Mouse (Mus musculus): ENCODE data around the gene 2610044O15Rik8. TPM values are rescaled to one million over a fixed set of nuclear protein-coding genes. Genes with fewer than 3 reads are reported as not detected.
"Not testable (repeated sequence)": the region's sequence is repeated elsewhere in the genome, so short reads cannot be mapped to it uniquely, and the experiment has no call there.

2610044O15Rik8 gene
- 10 to 100 TPM; 21.8 to 23.2 TPM for total RNA-seq (2021)
- long read RNA-seq, experiment 1, transcript 2610044O15Rik8-202 (4 exons, 2,337 nt) = major isoform, 10 of 21 reads
- long read RNA-seq, experiment 1, partial matches to known transcripts = 1 of 21 reads
- long read RNA-seq, experiment 1, other reads (novel, unspliced or antisense) = 8 of 21 reads
- long read RNA-seq, experiment 2, transcript 2610044O15Rik8-202 (4 exons, 2,337 nt) = major isoform, 11 of 22 reads
- long read RNA-seq, experiment 2, partial matches to known transcripts = 2 of 22 reads
- long read RNA-seq, experiment 2, other reads (novel, unspliced or antisense) = 9 of 22 reads

DNA sequence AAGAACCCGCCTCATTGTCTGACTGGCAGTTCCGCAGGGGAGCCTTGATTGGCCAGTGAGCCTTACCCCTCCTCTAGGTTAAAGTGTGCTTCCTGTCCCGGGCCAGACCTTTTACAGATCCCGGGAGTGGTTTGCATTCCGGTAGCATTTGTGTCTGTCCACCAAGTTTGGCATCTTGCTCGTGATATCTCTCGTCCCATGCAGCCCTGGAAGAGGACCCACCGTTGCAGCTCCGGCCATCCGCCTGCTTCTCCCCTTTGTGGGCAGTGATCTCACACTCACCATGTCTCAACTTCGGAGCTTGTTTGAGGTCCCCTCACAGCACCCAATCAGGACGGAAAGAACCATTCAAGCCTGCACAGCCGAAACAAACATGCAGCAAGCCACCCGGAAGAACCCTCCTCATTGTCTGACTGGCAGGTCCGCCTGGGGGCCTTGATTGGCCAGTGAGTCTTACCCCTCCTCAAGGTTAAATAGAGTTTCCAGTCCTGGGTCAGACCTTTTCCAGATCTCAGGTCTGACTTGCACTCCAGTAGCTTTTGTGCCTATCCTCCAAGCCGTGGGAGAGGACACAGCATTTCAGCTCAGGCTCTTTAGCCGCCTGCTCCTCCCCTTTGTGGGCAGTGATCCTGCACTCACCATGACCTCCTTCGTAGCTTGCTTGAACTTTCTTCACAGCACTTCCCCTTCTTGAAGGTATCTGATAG lies at the start of gene 2610044O15Rik8:
TSS of gene 2610044O15Rik8 (minus strand) at position 380 of the 707 bp plus-strand sequence.
- peak; percentile 80 to 83 for DNase-seq (ENCODE audit: extremely low spot score in 1 of 2, low spot score in 2 of 2)
- Histone ChIP-seq H3K27ac (peak within 1 kb of the TSS; percentile 76), H3K4me3 (peak within 1 kb of the TSS; percentile 66)
- intact Hi-C loops (cut with DNase I) = no loop called here
- TF ChIP-seq CTCF (IDR thresholded peaks at IDR 0.05) = no peak; the same call in 1 of the 2 replicates

- intact Hi-C loops (cut with DNase I) = no loop called here
- Histone ChIP-seq H3K27ac (no peak overlapping the region), H3K4me3 (no peak overlapping the region)
- no peak for DNase-seq (ENCODE audit: extremely low spot score in 1 of 2, low spot score in 2 of 2)
- no peak for TF ChIP-seq CTCF (IDR thresholded peaks at IDR 0.05)
Measured at GRCm38 (mm10) chr8:129265918-129266317, 31.7 kb upstream of the 2610044O15Rik8 start.

DNA sequence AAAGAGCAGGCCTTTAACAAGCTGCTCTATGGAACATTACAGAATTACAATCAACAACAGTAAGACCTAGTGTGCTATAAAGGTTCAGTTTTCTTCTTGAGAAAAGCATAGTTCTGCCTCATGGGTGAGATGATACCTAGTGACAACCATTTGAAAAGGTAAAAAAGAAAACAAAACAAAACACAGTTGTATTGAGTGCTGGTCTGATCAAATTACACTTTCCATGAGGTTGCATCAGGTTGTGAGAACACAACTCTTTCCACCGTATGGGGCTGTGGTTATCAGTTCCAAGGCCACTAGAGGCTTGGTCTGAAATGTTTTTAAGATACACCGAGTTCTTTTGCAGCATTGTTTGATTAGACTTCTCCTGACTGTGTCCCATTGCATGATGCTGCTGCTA lies 30.1 kb upstream of the 2610044O15Rik8 start:
- intact Hi-C loops (cut with DNase I) = no loop called here
- no peak overlapping the region for H3K4me3 ChIP-seq

DNA sequence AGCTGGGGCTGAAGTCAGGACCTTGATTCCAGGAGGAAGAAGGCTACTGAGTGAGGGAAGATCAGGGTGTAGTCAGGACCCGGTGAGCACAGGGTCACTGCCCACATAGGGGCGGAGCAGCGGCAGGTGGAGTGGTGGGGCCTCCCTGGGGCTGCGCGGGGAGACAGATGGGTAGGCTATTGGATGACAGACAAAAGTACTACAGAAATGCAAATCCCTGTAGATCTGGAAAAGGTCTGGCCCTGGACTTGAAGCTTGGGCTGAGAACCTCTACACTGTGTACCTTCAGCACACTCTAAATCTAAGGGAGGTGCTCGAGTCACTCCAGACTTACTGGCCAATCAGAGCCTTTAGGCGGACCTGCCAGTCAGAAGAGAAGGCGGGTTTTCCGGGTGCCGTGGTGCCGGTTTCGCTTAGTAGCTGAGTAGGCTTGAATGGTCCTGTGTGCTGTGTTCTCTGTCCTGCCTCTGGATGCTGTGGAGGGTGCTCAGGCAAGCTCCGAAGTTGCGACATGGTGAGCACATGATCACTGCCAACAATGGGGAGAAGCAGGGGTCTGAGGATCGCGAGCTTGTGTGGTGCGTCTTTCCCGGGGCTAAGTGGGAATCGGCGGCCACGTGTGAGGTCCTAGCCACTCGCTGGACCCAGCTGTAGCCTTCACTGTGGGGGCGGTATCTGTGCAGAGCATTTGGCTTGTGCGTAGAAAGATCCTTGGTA lies 29.2 kb upstream of the 2610044O15Rik8 start:
- H3K27ac ChIP-seq = peak overlapping the region; percentile 85
- intact Hi-C loops (cut with DNase I) = not testable (repeated sequence)
- DNase-seq (ENCODE audit: extremely low spot score in 1 of 2, low spot score in 2 of 2) = peak; percentile 69 to 79
- peak overlapping the region; percentile 77 for H3K4me3 ChIP-seq

More for the DNA sequence above, 30.1 kb upstream of the 2610044O15Rik8 start:
- no peak for DNase-seq (ENCODE audit: extremely low spot score in 1 of 2, low spot score in 2 of 2)
- no peak for TF ChIP-seq CTCF (IDR thresholded peaks at IDR 0.05)
- no peak overlapping the region for H3K27ac ChIP-seq

DNA sequence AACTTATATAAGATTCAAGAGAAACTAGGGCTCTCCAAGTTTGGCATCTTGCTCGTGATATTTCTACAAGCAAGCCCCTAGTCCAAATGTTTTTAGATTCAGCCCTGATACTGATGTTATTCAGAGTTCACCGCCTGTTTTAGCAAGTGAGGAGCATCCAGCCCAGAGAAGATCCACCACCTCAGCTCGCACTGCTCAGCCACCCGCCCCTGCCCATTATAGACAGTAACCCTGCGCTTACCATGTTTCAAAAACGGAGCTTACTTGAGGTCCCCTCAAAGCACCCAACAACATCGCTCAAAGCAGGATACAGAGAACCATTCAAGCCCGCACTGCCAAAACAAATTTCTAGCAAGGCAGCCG lies 561 bp downstream of the 2610044O15Rik8 start:
- intact Hi-C loops (cut with DNase I) = no loop called here
- TF ChIP-seq CTCF (IDR thresholded peaks at IDR 0.05) = no peak
- Histone ChIP-seq H3K27ac (peak overlapping the region; percentile 76; the same call in 1 of the 2 replicates), H3K4me3 (peak overlapping the region; percentile 66)
- DNase-seq (ENCODE audit: extremely low spot score in 1 of 2, low spot score in 2 of 2) = no peak

Other genes starting within 250 kb of the 2610044O15Rik8 start
- gene Ccdc7a, start 168.9 kb downstream of the 2610044O15Rik8 start, total RNA-seq (2021) = not detected
- gene Ccdc7b, start 167.3 kb downstream of the 2610044O15Rik8 start, total RNA-seq (2021) = not detected
- gene Gm10999, start 102.7 kb downstream of the 2610044O15Rik8 start, total RNA-seq (2021) = not detected